Mouse (Mus musculus) midbrain, embryonic 15.5 days (tissue): ENCODE measurements around the gene Nup133. TPM values are rescaled to one million over a fixed set of nuclear protein-coding genes. Genes with fewer than 3 reads are reported as not detected.

ENCODE experiments used
- ATAC-seq: fragments of 200-750 bp; cut with Nextera tagmentation; replicated peaks from 2 replicates; pipeline ENCODE4 v1.8.0; 2017; ENCODE audit warnings: moderate TSS enrichment
- H3K27ac ChIP-seq: fragments of 300-500 bp; sonication (generic); 2 replicates; pipeline ENCODE4 v1.5.1; 2015; ENCODE audit warnings: mild to moderate bottlenecking, inconsistent platforms
- H3K27me3 ChIP-seq: fragments of 300-500 bp; sonication (generic); replicated peaks from 2 replicates; pipeline ENCODE4 v1.6.1; 2015; ENCODE audit warnings: inconsistent platforms
- H3K36me3 ChIP-seq: fragments of 300-500 bp; sonication (generic); replicated peaks from 2 replicates; pipeline ENCODE4 v1.6.1; 2015; ENCODE audit warnings: inconsistent platforms
- H3K4me1 ChIP-seq: fragments of 300-500 bp; sonication (generic); 2 replicates; pipeline ENCODE4 v1.6.1; 2015; ENCODE audit warnings: inconsistent platforms
- H3K4me2 ChIP-seq: fragments of 300-500 bp; sonication (generic); 2 replicates; pipeline ENCODE4 v1.6.1; 2015; ENCODE audit warnings: inconsistent platforms, mild to moderate bottlenecking, moderate library complexity
- H3K4me3 ChIP-seq: fragments of 300-500 bp; sonication (generic); 2 replicates; pipeline ENCODE4 v1.5.1; 2015; ENCODE audit warnings: mild to moderate bottlenecking, inconsistent platforms
- H3K9ac ChIP-seq: fragments of 300-500 bp; sonication (generic); 2 replicates; pipeline ENCODE4 v1.6.1; 2015; ENCODE audit warnings: mild to moderate bottlenecking, inconsistent platforms
- H3K9me3 ChIP-seq: fragments of 300-500 bp; sonication (generic); 2 replicates; pipeline ENCODE4 v1.6.1; 2016; ENCODE audit warnings: inconsistent platforms
- whole genome bisulfite sequencing: fragments of 180-500 bp; shearing (Covaris S2); methylation state at CpG from one replicate; pipeline ENCODE4 v1.1.7; 2015; ENCODE audit warnings: mixed read lengths; 5-methylcytosine and 5-hydroxymethylcytosine counted together
- polyA plus RNA-seq: library from polyadenylated mRNA; unstranded; fragments of >200 nt; fragmentation: Nextera tagmentation; extraction: Ambion mirVana; gene quantifications from 2 replicates; pipeline ENCODE4 v1.2.1, GENCODE M21; 2015

Gene Nup133
- polyA plus RNA-seq, 1 experiment from 2014 or later, result 22.8 TPM

- 59% methylated on average over 4 of the region's 4 CpGs for WGBS
These were observed 68.2 kb downstream of the Nup133 start for GRCm38 (mm10) chr8:123880821-123881350.

GRCm38 (mm10) chr8:123880271-123880670, 68.8 kb downstream of the Nup133 start:
- Histone ChIP-seq H3K27ac (no peak overlapping the region), H3K36me3 (no peaks in the 10 kb centered on the region), H3K4me2 (no peak overlapping the region), H3K4me1 (peaks cover 16% of the 10 kb centered on the region), H3K4me3 (no peak overlapping the region), H3K9me3 (no peaks in the 10 kb centered on the region), H3K9ac (no peak overlapping the region), H3K27me3 (0 out of 2 replicates have a peak, but pooled peaks cover 2% of the 10 kb centered on the region)
- ATAC-seq, result no peak
- WGBS, result 65% methylated on average over 10 of the region's 10 CpGs

More at GRCm38 (mm10) chr8:123880821-123881350, 68.2 kb downstream of the Nup133 start:
- Histone ChIP-seq H3K27ac (no peak overlapping the region), H3K27me3 (0 out of 2 replicates have a peak, but pooled peaks cover 2% of the 10 kb centered on the region), H3K4me3 (no peak overlapping the region), H3K4me2 (no peak overlapping the region), H3K9me3 (no peaks in the 10 kb centered on the region), H3K9ac (no peak overlapping the region), H3K36me3 (no peaks in the 10 kb centered on the region), H3K4me1 (peaks cover 17% of the 10 kb centered on the region)
- ATAC-seq, result no peak

- Histone ChIP-seq H3K27me3 (0 out of 2 replicates have a peak, but pooled peaks cover 2% of the 10 kb centered on the region), H3K9ac (no peak overlapping the region), H3K4me1 (no peaks in the 10 kb centered on the region), H3K9me3 (no peaks in the 10 kb centered on the region), H3K36me3 (no peaks in the 10 kb centered on the region), H3K4me3 (no peak overlapping the region), H3K27ac (no peak overlapping the region), H3K4me2 (no peak overlapping the region)
- ATAC-seq, result no peak
- WGBS, result 78% methylated on average over 2 of the region's 2 CpGs
These were observed 71.2 kb downstream of the Nup133 start for GRCm38 (mm10) chr8:123877865-123878264.

- Histone ChIP-seq H3K27ac (no peak overlapping the region), H3K9me3 (no peaks in the 10 kb centered on the region), H3K4me1 (no peaks in the 10 kb centered on the region), H3K36me3 (no peaks in the 10 kb centered on the region), H3K4me2 (no peak overlapping the region), H3K27me3 (no peaks in the 10 kb centered on the region), H3K9ac (no peak overlapping the region), H3K4me3 (no peak overlapping the region)
- no peak for ATAC-seq
- WGBS, result 76% methylated on average over 11 of the region's 11 CpGs
These were observed 74.7 kb downstream of the Nup133 start for GRCm38 (mm10) chr8:123874324-123874723.

- WGBS, result 85% methylated on average over 6 of the region's 6 CpGs
- H3K27ac ChIP-seq, result no peak overlapping the region
- H3K36me3 ChIP-seq, result no peaks in the 10 kb centered on the region
- H3K4me2 ChIP-seq, result no peak overlapping the region
- no peaks in the 10 kb centered on the region for H3K4me1 ChIP-seq
- no peaks in the 10 kb centered on the region for H3K27me3 ChIP-seq
- no peaks in the 10 kb centered on the region for H3K9me3 ChIP-seq
- no peak overlapping the region for H3K4me3 ChIP-seq
- no peak overlapping the region for H3K9ac ChIP-seq
- no peak for ATAC-seq
These were observed 75.7 kb downstream of the Nup133 start for GRCm38 (mm10) chr8:123873364-123873763.

- Histone ChIP-seq H3K27ac (no peak overlapping the region), H3K27me3 (no peaks in the 10 kb centered on the region), H3K9ac (no peak overlapping the region), H3K4me1 (no peaks in the 10 kb centered on the region), H3K4me3 (no peak overlapping the region), H3K4me2 (no peak overlapping the region), H3K9me3 (no peaks in the 10 kb centered on the region), H3K36me3 (no peaks in the 10 kb centered on the region)
- ATAC-seq, result no peak
- 80% methylated on average over 9 of the region's 9 CpGs for WGBS
These were observed 77.0 kb downstream of the Nup133 start for GRCm38 (mm10) chr8:123872048-123872447.

GRCm38 (mm10) chr8:123866971-123867370, 82.1 kb downstream of the Nup133 start:
- WGBS, result 23% methylated on average over 5 of the region's 5 CpGs
- H3K27ac ChIP-seq, result no peak overlapping the region
- no peak overlapping the region for H3K4me2 ChIP-seq
- H3K4me3 ChIP-seq, result no peak overlapping the region
- no peak for ATAC-seq
- no peak overlapping the region for H3K9ac ChIP-seq
- 0 out of 2 replicates have a peak, but pooled peaks cover 4% of the 10 kb centered on the region for H3K27me3 ChIP-seq
- H3K4me1 ChIP-seq, result peaks cover 4% of the 10 kb centered on the region
- H3K36me3 ChIP-seq, result no peaks in the 10 kb centered on the region
- H3K9me3 ChIP-seq, result no peaks in the 10 kb centered on the region

GRCm38 (mm10) chr8:123865786-123866185, 83.3 kb downstream of the Nup133 start:
- Histone ChIP-seq H3K4me1 (peaks cover 4% of the 10 kb centered on the region), H3K9me3 (no peaks in the 10 kb centered on the region), H3K27me3 (0 out of 2 replicates have a peak, but pooled peaks cover 4% of the 10 kb centered on the region), H3K27ac (no peak overlapping the region), H3K9ac (no peak overlapping the region), H3K36me3 (no peaks in the 10 kb centered on the region), H3K4me3 (no peak overlapping the region), H3K4me2 (no peak overlapping the region)
- WGBS, result 80% methylated on average over 7 of the region's 7 CpGs
- ATAC-seq, result no peak

- WGBS, result 77% methylated on average over 4 of the region's 4 CpGs
- Histone ChIP-seq H3K27me3 (0 out of 2 replicates have a peak, but pooled peaks cover 4% of the 10 kb centered on the region), H3K9me3 (no peaks in the 10 kb centered on the region), H3K27ac (peak overlapping the region; percentile 87; the same call in 1 of the 2 replicates), H3K4me1 (peaks cover 19% of the 10 kb centered on the region), H3K4me2 (peak overlapping the region; percentile 86), H3K4me3 (peak overlapping the region; percentile 96), H3K9ac (no peak overlapping the region), H3K36me3 (no peaks in the 10 kb centered on the region)
- no peak for ATAC-seq
These were observed 88.7 kb downstream of the Nup133 start for GRCm38 (mm10) chr8:123860386-123860785.

- Histone ChIP-seq H3K27me3 (0 out of 2 replicates have a peak, but pooled peaks cover 4% of the 10 kb centered on the region), H3K9me3 (no peaks in the 10 kb centered on the region), H3K4me2 (peak within 1 kb of the TSS; percentile 86), H3K4me3 (peak within 1 kb of the TSS; percentile 96), H3K9ac (peak within 1 kb of the TSS; percentile 89), H3K36me3 (no peaks in the 10 kb centered on the region), H3K4me1 (peaks cover 19% of the 10 kb centered on the region), H3K27ac (peak within 1 kb of the TSS; percentile 87)
- WGBS, result 1% methylated on average over 48 of the region's 48 CpGs
- ATAC-seq, result peak; percentile 71; the same call in 1 of the 2 replicates
These were observed 89.3 kb downstream of the Nup133 start, which contains the start of gene Ccsap for GRCm38 (mm10) chr8:123859648-123860259. Ccsap (minus strand) TSS chr8:123860209.

GRCm38 (mm10) chr8:123858941-123859647, 90.0 kb downstream of the Nup133 start:
- peak overlapping the region; percentile 86 for H3K4me2 ChIP-seq
- H3K4me1 ChIP-seq, result peaks cover 16% of the 10 kb centered on the region
- under 1% methylated on average over 72 of the region's 79 CpGs for WGBS
- peak overlapping the region; percentile 87 for H3K27ac ChIP-seq
- no peaks in the 10 kb centered on the region for H3K9me3 ChIP-seq
- H3K27me3 ChIP-seq, result 0 out of 2 replicates have a peak, but pooled peaks cover 4% of the 10 kb centered on the region
- H3K36me3 ChIP-seq, result no peaks in the 10 kb centered on the region
- peak overlapping the region; percentile 89 for H3K9ac ChIP-seq
- ATAC-seq, result peak; percentile 95
- peak overlapping the region; percentile 96 for H3K4me3 ChIP-seq

GRCm38 (mm10) chr8:123858574-123858940, 90.5 kb downstream of the Nup133 start:
- peak; percentile 27 for ATAC-seq
- Histone ChIP-seq H3K9me3 (no peaks in the 10 kb centered on the region), H3K27me3 (0 out of 2 replicates have a peak, but pooled peaks cover 4% of the 10 kb centered on the region), H3K9ac (peak overlapping the region; percentile 89), H3K36me3 (no peaks in the 10 kb centered on the region), H3K27ac (peak overlapping the region; percentile 87), H3K4me2 (peak overlapping the region; percentile 86), H3K4me1 (peaks cover 14% of the 10 kb centered on the region), H3K4me3 (peak overlapping the region; percentile 96)
- under 1% methylated on average over 17 of the region's 17 CpGs for WGBS
